Mouse (Mus musculus) mammary gland, adult 2 months (tissue): ENCODE measurements around the gene Hist1h2bh. TPM values are rescaled to one million over a fixed set of nuclear protein-coding genes. Genes with fewer than 3 reads are reported as not detected.

ENCODE experiments used
- polyA plus RNA-seq: library from polyadenylated mRNA; depleted of rRNA; stranded (reverse); fragments of >200 nt; gene quantifications from 2 replicates; pipeline ENCODE4 v1.2.3, GENCODE M21; 2012; ENCODE audit warnings: low replicate concordance; rRNA removed

Gene Hist1h2bh
- polyA plus RNA-seq, result 0.78 and 1.9 TPM in 2 replicates

GRCm38 (mm10) chr13:23542999-23543607 lies at the start of gene Hist1h2bh:
Hist1h2bh (minus strand) TSS chr13:23543392.

GRCm38 (mm10) chr13:23581408-23582218 lies 38.4 kb upstream of the Hist1h2bh start, which contains the start of gene Hist1h4d:
Hist1h4d (plus strand) TSS chr13:23581598.

GRCm38 (mm10) chr13:23575271-23575851 lies 32.2 kb upstream of the Hist1h2bh start, which contains the start of gene Hist1h3d:
Hist1h3d (plus strand) TSS chr13:23575763.

GRCm38 (mm10) chr13:23573898-23574524 lies 30.8 kb upstream of the Hist1h2bh start, which contains the start of the genes Hist1h2bf and Hist1h2ad:
Hist1h2bf (minus strand) TSS chr13:23574196.
Hist1h2ad (plus strand) TSS chr13:23574381.

GRCm38 (mm10) chr13:23571022-23571503 lies 27.9 kb upstream of the Hist1h2bh start, which contains the start of the genes Hist1h2ae and Hist1h2bg:
Hist1h2ae (minus strand) TSS chr13:23571220.
Hist1h2bg (plus strand) TSS chr13:23571396.

GRCm38 (mm10) chr13:23561883-23562659 lies 18.9 kb upstream of the Hist1h2bh start, which contains the start of gene Hist1h3e:
Hist1h3e (minus strand) TSS chr13:23562369.

GRCm38 (mm10) chr13:23552962-23553361 lies 9.8 kb upstream of the Hist1h2bh start, which contains the start of gene Hist1h1d:
Hist1h1d (plus strand) TSS chr13:23553262.

GRCm38 (mm10) chr13:23551146-23551834 lies 8.1 kb upstream of the Hist1h2bh start, which contains the start of gene Hist1h4f:
Hist1h4f (minus strand) TSS chr13:23551648.

GRCm38 (mm10) chr13:23543965-23544786 lies 984 bp upstream of the Hist1h2bh start, which contains the start of gene Hist1h3f:
Hist1h3f (plus strand) TSS chr13:23544052.

GRCm38 (mm10) chr13:23535137-23536075 lies 7.8 kb downstream of the Hist1h2bh start, which contains the start of gene Hist1h3g:
Hist1h3g (plus strand) TSS chr13:23535422.

GRCm38 (mm10) chr13:23533560-23534367 lies 9.4 kb downstream of the Hist1h2bh start, which contains the start of gene Hist1h2af:
Hist1h2af (plus strand) TSS chr13:23533906.

GRCm38 (mm10) chr13:23530901-23531875 lies 12.0 kb downstream of the Hist1h2bh start, which contains the start of gene Hist1h4h:
Hist1h4h (plus strand) TSS chr13:23531050.

